Mouse (Mus musculus) T-helper 1 cell (primary cell): ENCODE measurements around the gene Zp1.

Experiments used
- in situ Hi-C: fragments of 300-600 bp; cut with MboI, MseI; formaldehyde crosslinking; loops from one replicate; pipeline ENCODE4 v1.15.1; 2025; ENCODE audit warnings: high pct_unique_total_duplicates

Zp1 gene

GRCm38 (mm10) chr19:10926123-10926621 is 5.7 kb upstream of the Zp1 start:
- in situ Hi-C loops = no loop called here

- in situ Hi-C loops = no loop called here
Observed at GRCm38 (mm10) chr19:10924220-10924619, 3.8 kb upstream of the Zp1 start.

- in situ Hi-C loops = no loop called here
Observed at GRCm38 (mm10) chr19:10921058-10921457, 626 bp upstream of the Zp1 start.

- in situ Hi-C loops = loop anchor here (10.0 kb wide), 1 partner anchor 46 kb away; no protein-coding TSS in a partner anchor
Observed at GRCm38 (mm10) chr19:10918321-10918991, 2.0 kb downstream of the Zp1 start.

GRCm38 (mm10) chr19:10916506-10916905 is 3.9 kb downstream of the Zp1 start:
- in situ Hi-C loops = loop anchor here (10.0 kb wide), 1 partner anchor 48 kb away; no protein-coding TSS in a partner anchor

- in situ Hi-C loops = loop anchor here (10.0 kb wide), 1 partner anchor 50 kb away; no protein-coding TSS in a partner anchor
Observed at GRCm38 (mm10) chr19:10914870-10915269, 5.6 kb downstream of the Zp1 start.

- in situ Hi-C loops = loop anchor here (10.0 kb wide), 1 partner anchor 51 kb away; no protein-coding TSS in a partner anchor
Observed at GRCm38 (mm10) chr19:10914291-10914690, 6.1 kb downstream of the Zp1 start.

- in situ Hi-C loops = no loop called here
Observed at GRCm38 (mm10) chr19:10909087-10909721, 11.2 kb downstream of the Zp1 start.

- in situ Hi-C loops = no loop called here
Observed at GRCm38 (mm10) chr19:10907891-10908290, 12.5 kb downstream of the Zp1 start.

GRCm38 (mm10) chr19:10905728-10906000 is 14.8 kb downstream of the Zp1 start:
- in situ Hi-C loops = no loop called here

GRCm38 (mm10) chr19:10904927-10905727 is 15.3 kb downstream of the Zp1 start:
- in situ Hi-C loops = no loop called here

GRCm38 (mm10) chr19:10904512-10904911 is 15.9 kb downstream of the Zp1 start:
- in situ Hi-C loops = no loop called here

- in situ Hi-C loops = no loop called here
Observed at GRCm38 (mm10) chr19:10901046-10901445, 19.4 kb downstream of the Zp1 start.

GRCm38 (mm10) chr19:10900315-10900714 is 20.1 kb downstream of the Zp1 start:
- in situ Hi-C loops = no loop called here

GRCm38 (mm10) chr19:10897491-10897890 is 22.9 kb downstream of the Zp1 start:
- in situ Hi-C loops = no loop called here

GRCm38 (mm10) chr19:10896849-10897248 is 23.6 kb downstream of the Zp1 start:
- in situ Hi-C loops = no loop called here

GRCm38 (mm10) chr19:10895708-10896107 is 24.7 kb downstream of the Zp1 start:
- in situ Hi-C loops = no loop called here

- in situ Hi-C loops = no loop called here
Observed at GRCm38 (mm10) chr19:10895016-10895528, 25.4 kb downstream of the Zp1 start, which contains the start of gene Prpf19. TSS of gene Prpf19 (plus strand) at chr19:10895231.

GRCm38 (mm10) chr19:10892201-10892600 is 28.2 kb downstream of the Zp1 start:
- in situ Hi-C loops = no loop called here

- in situ Hi-C loops = no loop called here
Observed at GRCm38 (mm10) chr19:10881426-10882154, 38.8 kb downstream of the Zp1 start, which contains the start of gene Tmem109. TSS of gene Tmem109 (minus strand) at chr19:10882001.

- in situ Hi-C loops = no loop called here
Observed at GRCm38 (mm10) chr19:10880975-10881425, 39.4 kb downstream of the Zp1 start.
